In genomic region chr6:122268561-122268960, GRCm38 (mm10) we compare ENCODE assay signal across 10 mouse cellular contexts. TPM values are rescaled to one million over a fixed set of nuclear protein-coding genes. Genes with fewer than 3 reads are reported as not detected.
DNase-seq lines count a peak whose midpoint lies in the region; ATAC-seq lines count a peak whose summit lies in the region.
"Had no signal": no experiment of that assay in that cellular context is flagged by ENCODE, and none has a peak within 500 bp of the region (broad histone marks: within the 10 kb centered on the region; RNA-seq: fewer than 3 reads in every experiment).

No protein-coding gene starts in this region.

- ATAC-seq in frontal cortex, adult (ENCODE audit: low TSS enrichment) = no peak
- peak; percentile 35; the same call in 1 of the 2 replicates for ATAC-seq in lung, embryonic 15.5 days (ENCODE audit: borderline replicate concordance, extremely low read depth, low FRiP score, low TSS enrichment)
- ATAC-seq in erythroblast, adult 5-6 weeks (replicated peaks; ENCODE audit: low FRiP score, poor library complexity, severe bottlenecking) = no peak
- ATAC-seq in liver, embryonic 11.5 days (replicated peaks; ENCODE audit: low FRiP score) = no peak

- H3K27ac ChIP-seq in lung, embryonic 15.5 days = no peak overlapping the region
- H3K27ac ChIP-seq in liver, embryonic 11.5 days (ENCODE audit: low read depth, low read length) = no peak overlapping the region

- no peaks in the 10 kb centered on the region for H3K4me1 ChIP-seq in lung, embryonic 15.5 days
- no peaks in the 10 kb centered on the region for H3K4me1 ChIP-seq in liver, embryonic 11.5 days (replicated peaks; ENCODE audit: control insufficient read depth, insufficient read depth, low read length)

- no peaks in the 10 kb centered on the region for H3K36me3 ChIP-seq in lung, embryonic 15.5 days
- no peaks in the 10 kb centered on the region for H3K36me3 ChIP-seq in liver, embryonic 11.5 days (ENCODE audit: control insufficient read depth, insufficient read depth, low read length)

- no peak overlapping the region for H3K4me3 ChIP-seq in lung, embryonic 15.5 days
- H3K4me3 ChIP-seq in liver, embryonic 11.5 days (ENCODE audit: low read depth, low read length) = no peak overlapping the region

- no peaks in the 10 kb centered on the region for H3K27me3 ChIP-seq in lung, embryonic 15.5 days
- H3K27me3 ChIP-seq in liver, embryonic 11.5 days (replicated peaks; ENCODE audit: control insufficient read depth, insufficient read depth, low read length) = no peaks in the 10 kb centered on the region

- DNase-seq in frontal cortex, postnatal 14 days (ENCODE audit: low spot score in 2 of 2) = peak; percentile 14 to 32
- DNase-seq in Muller cell, postnatal 12 days (ENCODE audit: inconsistent ontology term) = peak; percentile 36
- peak; percentile 93 for DNase-seq in cerebellum, adult 9-10 months
- peak; percentile 69 for DNase-seq in kidney, postnatal 10 days
- no peak for DNase-seq in liver, embryonic 11.5 days (ENCODE audit: low spot score)

- no peak overlapping the region for H3K9ac ChIP-seq in lung, embryonic 15.5 days
- no peak overlapping the region for H3K9ac ChIP-seq in liver, embryonic 11.5 days (ENCODE audit: low read depth, low read length)

- H3K9me3 ChIP-seq in lung, embryonic 15.5 days = no peaks in the 10 kb centered on the region
- no peaks in the 10 kb centered on the region for H3K9me3 ChIP-seq in liver, embryonic 11.5 days (ENCODE audit: control insufficient read depth, low read length)

- WGBS in lung, embryonic 15.5 days = 22% methylated on average over 3 of the region's 3 CpGs
- 73% methylated on average over 3 of the region's 3 CpGs for WGBS in liver, embryonic 11.5 days

- no peak overlapping the region for H3K4me2 ChIP-seq in lung, embryonic 15.5 days
- H3K4me2 ChIP-seq in liver, embryonic 11.5 days = no peak overlapping the region

RNA-seq across cellular contexts. Expression of gene Klrg1, which starts 14.1 kb away (rescaled TPM):
- not detected in 2 replicates for polyA plus RNA-seq in lung, embryonic 15.5 days (2015; fragmentation: Nextera tagmentation; extraction: Ambion mirVana)
- 0.77 TPM in 1 of 2 replicates, not detected in the other for total RNA-seq in erythroblast, adult 5-6 weeks (2015; ENCODE audit: low replicate concordance)
- total RNA-seq in erythroblast, adult 5-6 weeks (2017; ENCODE audit: low replicate concordance) = not detected in 2 replicates
- polyA plus RNA-seq in liver, embryonic 11.5 days (2014; fragmentation: Nextera tagmentation; extraction: Ambion mirVana) = not detected in 2 replicates
- polyA plus RNA-seq: heart, embryonic 14.5 days; stomach, embryonic 14.5 days had no signal

RNA-seq across cellular contexts. Expression of gene M6pr, which starts 40.0 kb away (rescaled TPM):
- 118 and 121 TPM in 2 replicates for polyA plus RNA-seq in lung, embryonic 15.5 days (2015; fragmentation: Nextera tagmentation; extraction: Ambion mirVana)
- total RNA-seq in erythroblast, adult 5-6 weeks (2015; ENCODE audit: low replicate concordance) = 53.2 and 57.5 TPM in 2 replicates
- total RNA-seq in erythroblast, adult 5-6 weeks (2017; ENCODE audit: low replicate concordance) = 71.4 and 102 TPM in 2 replicates
- polyA plus RNA-seq in liver, embryonic 11.5 days (2014; fragmentation: Nextera tagmentation; extraction: Ambion mirVana) = 154 and 168 TPM in 2 replicates
